Mouse (Mus musculus): ENCODE results near the gene Evl.

DNA sequence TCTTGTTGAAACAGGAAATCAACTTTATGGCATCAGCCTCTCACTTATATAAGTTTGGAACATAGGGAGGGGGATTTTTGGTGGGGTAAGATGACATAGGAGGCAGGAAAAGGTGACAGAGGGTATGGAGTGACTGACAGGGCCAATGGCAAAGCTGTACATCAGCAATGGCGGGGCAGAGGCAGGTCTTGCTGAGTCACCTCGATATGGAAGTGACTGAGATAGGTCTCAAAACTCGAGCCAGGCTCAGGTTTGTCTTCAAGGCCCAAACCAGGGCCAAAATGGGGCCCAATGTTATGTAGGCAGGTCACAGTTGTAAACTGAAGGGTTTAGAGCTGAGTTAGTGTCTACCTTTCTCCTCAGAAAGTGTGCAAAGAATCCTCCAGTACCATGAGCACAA lies 169.3 kb downstream of the Evl start:
- TF ChIP-seq CTCF (IDR thresholded peaks at IDR 0.05; ENCODE audit: low read depth) = no peak
- no peak for TF ChIP-seq EP300 (IDR thresholded peaks at IDR 0.05; ENCODE audit: low read depth)
